Mouse (Mus musculus): ENCODE measurements around the gene Obsl1.

DNA sequence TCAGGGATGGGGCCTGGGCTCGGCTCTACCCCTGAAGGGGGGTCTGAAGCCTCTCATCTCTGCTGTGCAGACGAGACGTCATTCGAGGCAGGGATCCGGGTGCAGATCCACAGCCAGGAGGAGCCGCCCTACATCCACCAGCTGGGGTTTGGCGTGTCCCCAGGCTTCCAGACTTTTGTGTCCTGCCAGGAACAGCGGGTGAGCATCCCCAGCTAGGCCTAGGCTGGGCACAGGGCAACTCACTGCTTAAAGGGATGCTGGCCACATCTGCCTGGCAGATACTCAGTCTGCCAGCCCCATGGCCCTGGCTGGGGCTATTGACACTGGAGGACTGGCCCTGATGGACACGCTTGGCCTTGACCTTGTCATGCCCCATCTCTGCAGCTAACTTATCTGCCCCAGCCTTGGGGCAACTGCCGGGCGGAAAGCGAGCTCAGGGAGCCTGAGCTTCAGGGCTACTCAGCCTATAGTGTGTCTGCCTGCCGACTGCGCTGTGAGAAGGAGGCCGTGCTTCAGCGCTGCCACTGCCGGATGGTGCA lies 36.9 kb downstream of the Obsl1 start:
- TF ChIP-seq CTCF (IDR thresholded peaks at IDR 0.05; ENCODE audit: control insufficient read depth, insufficient read depth, low read length) (no peak), POLR2A (IDR thresholded peaks at IDR 0.05; ENCODE audit: borderline replicate concordance, control insufficient read depth, low read depth, low read length) (no peak)
